Mouse (Mus musculus) heart, adult 18-20 months (tissue): ENCODE data around the gene Birc3. TPM values are rescaled to one million over a fixed set of nuclear protein-coding genes. Genes with fewer than 3 reads are reported as not detected.
"Not testable (repeated sequence)": the region's sequence is repeated elsewhere in the genome, so short reads cannot be mapped to it uniquely, and the experiment has no call there.

Experiments
- DNase-seq, 2 experiments: peaks; one replicate each; pipeline ENCODE4 v3.0.0; 2021 to 2022; ENCODE audit warnings: mixed read lengths in 1 of 2
- long read RNA-seq, 2 experiments: library from polyadenylated mRNA; stranded (forward); transcript quantifications; one replicate each; pipeline ENCODE4 v2.0.0; 2021
- total RNA-seq, 2 experiments: library from RNA; stranded (reverse); gene quantifications; 2 replicates each; pipeline ENCODE4 v1.2.3; 2021

The Birc3 gene
- 10 to 100 TPM in 1 of 2 experiments, 1 to 10 TPM in 1; 9.4 to 13.8 TPM for total RNA-seq
- long read RNA-seq, experiment 1, partial matches to known transcripts: 1 of 5 reads
- long read RNA-seq, experiment 1, other reads (novel, unspliced or antisense): 1 of 5 reads
- long read RNA-seq, experiment 2: 0 reads

DNA sequence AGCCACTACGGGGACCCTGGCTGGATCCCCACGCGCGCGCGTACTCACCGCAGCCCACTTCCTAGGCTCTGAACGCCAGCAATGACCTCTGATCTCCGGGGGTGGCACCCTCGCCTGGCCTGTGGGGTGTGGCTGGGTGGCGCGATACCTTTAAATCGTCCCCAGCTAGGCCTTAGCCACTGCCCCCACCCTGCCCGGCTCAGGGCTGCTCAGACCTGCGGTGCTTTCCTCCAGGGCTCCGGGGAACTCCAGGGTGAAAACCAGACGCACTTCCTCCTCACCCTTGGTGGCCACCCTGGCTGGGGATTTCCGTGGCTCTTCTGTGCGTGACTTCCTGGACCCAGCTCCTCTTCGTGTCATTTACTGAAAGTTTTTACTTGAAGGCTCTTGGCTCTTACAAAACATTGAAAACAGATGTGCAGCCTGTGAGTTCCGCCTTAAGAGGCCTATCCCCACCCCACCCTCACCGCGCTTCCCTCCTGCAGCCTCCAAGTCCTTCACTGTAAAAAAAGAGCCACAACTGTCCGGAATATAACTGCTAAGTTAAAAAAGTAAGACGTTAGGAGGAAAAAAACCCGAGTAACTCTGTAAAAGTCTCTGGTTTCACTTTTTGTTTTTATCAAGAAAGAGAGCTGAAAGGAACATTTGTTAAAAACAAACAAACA is at the start of gene Birc3:
TSS of gene Birc3 (minus strand) at position 412 of the 665 bp plus-strand sequence.
- DNase-seq: peak; percentile 87 to 91

GRCm38 (mm10) chr9:7914925-7915324 is 41.9 kb upstream of the Birc3 start:
- DNase-seq: no peak

- DNase-seq: peak; percentile 65 to 74
Measured at GRCm38 (mm10) chr9:7914487-7914886, 41.5 kb upstream of the Birc3 start.

DNA sequence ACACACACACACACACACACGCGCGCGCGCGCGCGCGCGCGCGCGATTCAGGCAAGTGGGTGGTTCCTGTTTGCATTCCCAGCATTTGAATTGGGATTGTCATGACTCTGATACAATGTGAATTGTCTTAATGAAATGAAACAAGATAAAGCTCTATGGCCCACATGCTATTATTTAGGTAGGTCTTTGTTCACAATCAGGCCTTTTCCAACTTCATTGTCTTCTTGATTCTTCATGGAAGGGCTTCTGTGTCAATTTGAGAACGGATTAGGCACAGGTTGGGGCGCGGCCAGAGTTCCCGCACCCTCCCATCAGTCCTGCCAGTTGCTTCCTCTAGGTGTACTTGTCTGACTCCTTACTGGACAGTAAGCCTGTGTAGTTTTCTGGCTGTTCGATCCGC is 41.0 kb upstream of the Birc3 start:
- no peak for DNase-seq

DNA sequence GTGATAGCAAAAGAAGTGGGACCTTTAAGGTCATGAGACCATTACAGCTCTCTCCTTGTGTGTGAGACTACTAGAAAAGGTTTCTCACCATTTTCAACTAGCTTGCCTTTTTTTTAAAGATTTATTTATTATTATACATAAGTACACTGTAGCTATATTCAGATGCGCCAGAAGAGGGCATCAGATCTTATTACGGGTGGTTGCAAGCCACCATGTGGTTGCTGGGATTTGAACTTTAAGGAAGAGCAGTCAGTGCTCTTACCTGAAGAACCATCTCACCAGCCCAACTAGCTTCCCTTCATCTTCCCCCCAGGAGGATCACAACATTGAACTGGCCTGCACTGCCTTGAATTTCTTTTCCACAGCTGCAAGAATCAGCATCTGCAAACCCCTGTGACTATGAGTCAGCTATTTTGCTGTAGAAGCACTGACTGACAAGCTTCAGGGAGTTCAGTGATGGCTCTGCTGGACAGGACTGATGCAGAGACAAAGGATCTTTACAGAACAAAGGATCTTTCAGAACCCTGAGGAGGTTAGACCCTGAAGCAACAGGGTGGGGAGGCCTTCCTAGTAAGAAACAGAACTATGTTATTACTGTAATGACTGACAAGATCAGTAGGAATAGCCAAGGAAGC is 34.5 kb upstream of the Birc3 start:
- no peak for DNase-seq

DNA sequence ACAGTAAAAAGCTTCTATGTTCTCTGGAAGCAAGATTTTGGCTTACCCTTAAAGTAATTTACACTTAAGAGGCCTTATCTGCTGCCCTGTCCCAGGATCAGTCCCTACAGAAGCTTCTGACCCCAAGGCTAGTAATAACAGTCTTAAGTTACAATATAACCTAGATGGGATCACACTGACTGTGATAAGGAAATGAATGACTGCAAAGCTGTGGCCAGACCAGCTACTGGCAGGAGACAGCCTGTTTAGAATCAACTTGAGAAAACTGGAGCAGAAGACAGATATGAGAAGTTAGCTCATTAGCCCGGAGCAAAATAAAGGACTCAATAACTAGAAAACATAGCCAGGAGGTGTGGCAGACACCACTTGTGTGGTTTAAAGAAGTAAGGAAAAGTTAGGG is 33.6 kb upstream of the Birc3 start:
- no peak for DNase-seq

GRCm38 (mm10) chr9:7903825-7904224 is 30.8 kb upstream of the Birc3 start:
- no peak for DNase-seq

DNA sequence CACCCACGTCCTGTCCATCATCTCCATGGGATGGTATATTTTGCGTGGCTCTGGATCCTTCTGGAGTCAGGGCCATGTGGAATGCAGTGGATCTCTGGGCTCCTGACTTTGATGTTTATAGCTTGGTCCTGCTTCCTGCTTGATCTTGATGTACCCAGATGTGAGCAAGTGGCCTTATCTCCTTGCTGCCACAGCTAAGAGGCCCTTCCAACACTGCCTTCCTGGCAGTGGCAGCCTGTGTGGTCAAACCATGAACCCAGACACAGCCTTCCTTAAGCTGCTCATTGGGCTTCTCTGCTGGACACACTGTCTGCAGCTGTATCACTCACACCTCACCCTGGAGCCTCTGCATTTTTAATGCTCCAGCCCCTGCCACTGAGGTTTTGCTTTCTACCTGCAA is 30.3 kb upstream of the Birc3 start:
- no peak for DNase-seq

GRCm38 (mm10) chr9:7902311-7902710 is 29.3 kb upstream of the Birc3 start:
- DNase-seq: no peak

- DNase-seq: no peak
Measured at GRCm38 (mm10) chr9:7900965-7901364, 28.0 kb upstream of the Birc3 start.

DNA sequence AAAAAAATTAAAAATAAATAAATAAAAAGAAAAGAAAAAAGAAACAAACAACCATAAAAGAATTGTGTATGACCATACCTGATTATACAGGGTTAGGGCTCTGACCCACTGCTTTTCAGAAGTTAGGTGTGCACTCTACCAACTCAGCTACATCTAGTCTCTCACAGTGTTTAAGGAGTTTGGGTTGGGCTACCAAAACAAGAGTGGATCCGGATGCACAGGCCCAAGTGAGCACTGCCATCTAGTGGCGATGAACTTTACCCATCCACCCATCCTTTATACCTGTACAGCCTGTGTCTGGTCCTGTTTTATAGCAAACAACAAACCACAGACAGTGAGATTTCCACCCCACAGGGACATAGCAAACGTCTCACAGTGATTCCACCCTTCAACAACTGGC is 24.5 kb upstream of the Birc3 start:
- peak; percentile 72 to 85 for DNase-seq

GRCm38 (mm10) chr9:7891796-7892195 is 18.8 kb upstream of the Birc3 start:
- DNase-seq: not testable (repeated sequence)

- no peak for DNase-seq
Measured at GRCm38 (mm10) chr9:7891177-7891576, 18.2 kb upstream of the Birc3 start.

- no peak for DNase-seq
Measured at GRCm38 (mm10) chr9:7884346-7884745, 11.4 kb upstream of the Birc3 start.

DNA sequence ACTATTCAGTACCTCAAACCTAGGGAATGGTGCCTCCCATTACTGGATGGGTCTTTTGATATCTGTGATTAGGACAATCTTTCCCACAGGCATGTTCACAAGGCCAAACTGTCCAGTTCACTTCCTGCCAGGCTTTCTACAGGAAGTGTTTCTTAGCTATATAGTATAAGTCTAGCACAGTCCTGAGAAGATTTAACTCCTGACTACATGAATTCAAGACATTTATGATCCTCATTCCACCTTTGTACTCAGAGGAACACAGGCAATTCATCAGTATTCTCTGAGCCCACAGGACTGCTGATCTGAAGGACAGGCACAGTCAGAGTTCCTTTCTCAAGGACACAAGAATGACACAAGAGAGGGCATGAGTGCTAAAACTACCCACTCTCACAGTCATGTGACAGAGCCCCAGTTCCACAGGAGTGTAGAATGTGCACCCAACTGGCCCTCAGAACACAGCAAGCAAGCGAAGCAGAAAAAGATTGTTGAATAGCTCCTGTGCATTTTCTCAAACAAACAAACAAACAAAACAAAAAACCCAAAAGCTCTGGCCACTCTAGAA is 9.4 kb upstream of the Birc3 start:
- DNase-seq: no peak

DNA sequence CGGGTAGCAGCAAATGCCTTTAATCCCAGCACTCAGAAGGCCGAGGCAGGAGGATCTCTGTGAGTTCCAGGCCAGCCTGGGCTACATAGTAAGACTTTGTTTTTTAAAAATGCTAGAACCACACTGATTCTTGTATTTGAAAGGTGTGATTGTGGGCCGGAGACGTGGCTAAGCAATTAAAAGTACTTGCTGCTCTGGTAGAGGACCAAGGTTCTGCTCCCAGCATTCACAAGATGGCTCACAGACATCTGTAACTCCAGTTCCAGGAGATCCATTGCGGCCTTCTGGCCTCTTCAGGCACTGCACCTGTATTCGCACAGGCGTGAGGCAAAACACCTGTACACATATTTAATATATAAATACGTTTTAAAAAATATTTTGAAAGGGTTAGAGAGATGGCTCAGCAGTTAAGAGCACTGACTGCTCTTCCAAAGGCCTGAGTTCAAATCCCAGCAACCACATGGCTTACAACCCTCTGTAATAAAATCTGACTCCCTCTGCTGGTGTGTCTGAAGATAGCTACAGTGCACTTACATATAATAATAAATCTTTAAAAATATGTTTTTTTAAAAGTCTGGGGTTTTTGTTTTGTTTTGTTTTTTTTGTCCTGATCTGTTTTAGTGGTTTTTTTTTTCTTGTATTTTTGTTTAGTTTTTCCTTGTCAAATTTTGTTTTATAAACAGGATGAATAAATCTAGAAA is 675 bp upstream of the Birc3 start:
- DNase-seq: peak in 1 of 2 experiments; percentile 29

DNA sequence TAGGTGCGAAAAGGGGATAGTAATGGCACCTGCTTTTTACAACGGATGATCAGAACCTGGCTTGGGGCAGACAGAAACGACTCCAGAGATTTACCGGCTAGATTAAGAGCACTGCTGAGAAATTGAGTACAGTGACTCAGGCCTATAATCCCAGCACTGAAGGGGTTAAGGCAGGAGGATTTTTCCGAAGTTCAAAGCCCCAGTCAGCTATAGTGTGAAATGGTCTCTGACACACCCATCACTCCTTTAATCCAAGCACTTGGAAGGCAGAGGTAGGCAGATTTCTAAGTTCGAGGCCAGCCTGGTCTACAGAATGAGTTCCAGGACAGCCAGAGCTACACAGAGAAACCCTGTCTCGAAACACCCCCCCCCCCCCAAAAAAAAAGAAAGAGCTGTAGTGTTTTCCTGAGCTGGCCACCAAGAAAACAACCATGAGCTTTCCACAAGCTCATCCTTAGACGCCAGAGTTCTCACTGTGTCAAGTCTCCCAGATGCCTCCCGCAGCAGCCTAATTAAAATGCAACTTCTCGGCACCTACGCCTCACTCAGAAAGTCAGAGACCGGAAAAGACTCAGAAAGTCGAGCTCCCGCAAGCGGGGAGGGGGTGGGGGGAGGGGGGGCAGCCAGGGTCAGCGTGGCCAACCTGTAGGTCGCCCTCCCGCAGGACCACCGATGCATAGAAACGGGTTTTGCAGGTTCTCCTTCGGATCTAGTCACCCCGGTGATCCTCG is 777 bp downstream of the Birc3 start:
- DNase-seq: no peak

GRCm38 (mm10) chr9:7871316-7872043 is 1.5 kb downstream of the Birc3 start:
- DNase-seq: peak in 1 of 2 experiments; percentile 26

DNA sequence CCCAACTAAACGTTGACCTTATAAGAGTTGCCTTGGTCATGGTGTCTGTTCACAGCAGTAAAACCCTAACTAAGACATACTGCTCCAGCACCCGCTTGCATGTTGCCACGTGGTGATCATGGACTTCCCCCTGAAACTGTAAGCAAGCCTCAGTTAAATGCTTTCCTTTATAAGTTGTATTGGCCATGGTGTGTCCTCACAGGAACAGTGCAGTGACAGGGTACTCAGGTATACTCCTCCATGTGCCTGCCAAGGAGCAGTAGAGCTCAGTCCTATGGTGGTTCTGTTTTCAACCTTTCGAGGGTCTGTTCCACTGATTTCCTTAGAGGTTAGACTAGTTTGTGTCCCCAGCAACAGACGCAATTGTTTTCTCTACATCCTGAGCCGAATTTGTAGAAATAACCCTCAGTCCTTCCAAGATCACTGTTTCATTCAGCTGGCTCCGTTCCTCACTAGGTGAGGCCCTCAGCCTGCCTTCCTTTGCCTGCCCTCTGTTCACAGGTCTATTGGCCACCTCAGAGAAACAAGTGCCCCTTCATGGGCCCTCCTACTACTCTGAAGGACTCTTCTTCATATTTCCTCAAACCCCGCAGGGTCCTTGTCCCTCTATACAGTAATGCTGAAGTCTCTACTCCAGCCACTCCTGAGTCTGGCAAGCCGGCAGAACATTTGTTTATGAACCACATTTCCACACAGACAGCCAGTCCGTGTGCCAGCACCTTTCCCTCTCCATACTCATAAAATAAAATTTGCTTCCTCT is 2.2 kb downstream of the Birc3 start:
- DNase-seq: no peak

- peak in 1 of 2 experiments; percentile 9 for DNase-seq
Measured at GRCm38 (mm10) chr9:7868838-7869491, 4.0 kb downstream of the Birc3 start.
